Mouse (Mus musculus) E14TG2a.4 (cell line): ENCODE measurements around the gene Keap1.

Source experiments
- CTCF ChIP-seq: conservative IDR thresholded peaks from 2 replicates; pipeline ENCODE4 v1.5.1; 2014; ENCODE audit warnings: low read length
- NANOG ChIP-seq: IDR thresholded peaks from 2 replicates; pipeline ENCODE4 v1.6.1; 2014; ENCODE audit warnings: borderline replicate concordance, low read length, mixed read lengths
- POU5F1 ChIP-seq: IDR thresholded peaks from 2 replicates; pipeline ENCODE4 v1.6.1; 2014; ENCODE audit warnings: low read length, borderline replicate concordance

DNA sequence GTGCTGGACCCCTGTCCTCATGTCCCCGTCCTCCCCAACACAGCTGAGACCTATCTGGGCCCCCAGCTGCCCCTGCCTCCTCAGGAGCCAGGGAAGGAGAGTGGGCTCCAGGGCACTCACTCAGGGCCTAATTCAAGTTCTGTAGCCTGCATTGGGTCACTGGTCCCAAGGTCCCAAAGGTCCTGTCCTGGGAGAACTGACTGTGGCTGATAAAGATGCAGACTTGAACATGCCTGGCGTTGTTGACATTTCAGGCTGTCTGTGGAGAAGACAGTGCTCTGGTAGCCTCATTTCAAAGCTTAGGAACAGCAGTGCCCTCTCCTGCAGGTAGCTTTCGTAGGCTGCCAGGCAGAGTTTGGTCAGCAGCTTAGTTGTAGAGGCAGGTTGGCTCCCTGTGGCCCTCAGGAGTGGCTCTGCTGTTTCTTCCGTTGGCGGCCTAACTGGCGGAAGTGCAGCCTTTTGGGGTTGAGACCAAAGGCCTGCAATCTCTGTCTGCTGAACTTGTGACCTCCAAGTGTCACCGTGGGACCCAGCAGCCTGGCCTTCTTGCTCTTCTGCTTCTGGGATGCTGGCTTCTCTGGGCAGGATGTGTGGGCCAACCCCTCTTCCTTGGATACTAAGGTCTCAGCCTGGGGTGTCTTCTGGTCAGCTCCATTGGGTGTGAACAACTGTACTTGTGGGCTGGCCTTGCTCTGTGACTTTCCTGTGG lies 34.5 kb upstream of the Keap1 start:
- TF ChIP-seq CTCF (no peak), POU5F1 (no peak), NANOG (no peak)
